Mouse (Mus musculus) layer of hippocampus, adult 9-10 months (tissue): Measurements from ENCODE around the gene Lhfp.
A peak's percentile ranks its signal among the peaks of the same experiment; 100 is the strongest.

Experiments used
- DNase-seq: peaks from one replicate; pipeline ENCODE4 v3.0.0; 2022; ENCODE audit warnings: low spot score

The Lhfp gene

DNA sequence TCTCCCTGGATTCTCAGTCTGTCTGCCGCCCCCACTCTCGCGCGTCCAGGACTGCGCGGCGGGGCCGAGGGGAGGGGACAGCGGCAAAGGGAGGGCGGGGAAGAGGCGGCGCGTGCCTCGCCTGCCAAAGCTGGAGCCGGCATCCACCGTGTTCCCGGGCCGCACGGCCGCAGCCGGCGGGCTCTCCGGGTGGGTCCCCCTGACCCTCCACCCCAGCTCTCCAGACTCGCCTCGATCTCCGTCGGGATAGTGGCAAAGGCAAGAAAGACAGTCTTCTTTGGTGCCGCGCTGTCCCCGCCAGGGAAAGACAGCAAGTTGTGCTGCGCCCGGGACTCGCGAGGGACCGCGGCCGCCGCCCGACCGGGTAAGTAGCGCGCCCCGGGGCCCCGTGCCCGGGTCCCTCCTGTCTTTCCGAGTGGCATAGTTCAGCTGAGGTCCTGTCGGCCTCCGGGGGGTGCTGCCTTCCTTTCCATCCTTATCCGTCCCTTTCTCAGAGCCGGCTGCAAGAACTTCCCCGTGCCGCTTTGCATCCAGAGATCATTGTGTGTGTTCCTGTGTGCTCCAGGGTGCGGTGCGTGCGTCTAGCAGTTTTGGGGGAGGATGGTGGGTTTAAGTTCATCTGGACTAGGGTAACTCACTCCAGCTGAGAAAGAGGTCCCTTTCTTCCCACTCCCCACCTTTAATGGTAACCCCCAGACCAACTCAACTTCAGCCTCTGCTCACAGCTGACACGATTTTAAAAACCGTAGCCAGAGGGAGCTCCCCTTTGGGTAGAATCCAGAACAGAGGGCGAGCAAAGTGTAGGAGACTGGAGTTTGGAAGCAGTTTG is at the start of gene Lhfp:
Lhfp (plus strand) TSS at position 118 of the 829 bp plus-strand sequence.
- no peak for DNase-seq

DNA sequence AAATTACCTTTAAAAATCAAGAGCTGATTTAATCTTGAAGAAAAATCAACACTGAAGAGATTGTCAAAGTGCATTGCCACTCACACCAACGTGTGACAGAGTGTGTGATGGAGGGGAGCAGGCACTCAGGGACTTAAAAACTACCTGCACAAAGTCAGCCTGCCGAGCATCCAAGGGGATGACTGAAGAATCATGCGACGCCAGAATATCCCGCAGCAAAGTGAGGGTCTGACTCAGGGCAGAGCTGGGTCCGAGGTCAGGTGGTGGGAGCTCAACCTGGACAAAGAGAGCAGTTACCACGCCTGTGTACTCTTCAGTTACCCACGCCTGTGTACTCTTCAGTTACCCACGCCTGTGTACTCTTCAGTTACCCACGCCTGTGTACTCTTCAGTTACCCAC is 48.0 kb upstream of the Lhfp start:
- DNase-seq = no peak

DNA sequence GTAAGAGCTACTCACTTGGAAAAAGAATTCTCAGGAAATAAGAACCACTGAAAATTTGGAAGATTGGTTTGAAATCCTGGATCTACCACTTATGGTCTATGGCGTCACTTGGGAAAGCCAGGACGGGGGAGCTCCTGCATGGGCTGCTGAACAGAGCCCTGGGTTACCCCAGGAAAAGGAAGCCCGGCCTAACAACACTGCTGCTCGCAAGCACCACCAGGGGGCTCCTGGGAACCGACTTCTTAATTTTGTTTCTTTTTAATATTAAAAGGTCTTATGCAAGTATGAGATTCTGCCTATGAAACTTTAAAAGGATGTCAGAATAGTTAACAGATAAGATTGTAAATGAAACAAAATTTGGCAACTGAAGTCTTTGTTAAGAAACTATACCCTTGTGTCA is 46.7 kb upstream of the Lhfp start:
- DNase-seq = no peak

DNA sequence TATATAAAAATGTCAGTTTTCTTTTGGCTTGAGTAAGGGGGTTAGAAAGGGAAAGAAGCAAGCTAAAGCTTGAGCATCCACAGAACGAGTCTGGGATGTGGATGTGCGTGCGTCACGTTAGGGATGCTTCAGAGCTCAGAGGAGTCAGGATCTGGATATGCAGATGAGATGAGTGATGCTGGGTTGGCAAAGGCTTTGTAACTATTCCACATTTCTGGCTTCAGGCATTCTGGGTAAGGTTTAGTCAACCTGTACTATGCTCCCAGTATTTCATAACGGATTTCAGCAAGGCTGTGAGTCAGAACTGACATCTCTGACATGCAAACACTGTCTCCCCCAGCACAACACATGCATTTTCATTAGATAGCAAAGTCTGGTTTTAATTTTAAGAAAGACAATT is 44.7 kb upstream of the Lhfp start:
- DNase-seq = no peak

DNA sequence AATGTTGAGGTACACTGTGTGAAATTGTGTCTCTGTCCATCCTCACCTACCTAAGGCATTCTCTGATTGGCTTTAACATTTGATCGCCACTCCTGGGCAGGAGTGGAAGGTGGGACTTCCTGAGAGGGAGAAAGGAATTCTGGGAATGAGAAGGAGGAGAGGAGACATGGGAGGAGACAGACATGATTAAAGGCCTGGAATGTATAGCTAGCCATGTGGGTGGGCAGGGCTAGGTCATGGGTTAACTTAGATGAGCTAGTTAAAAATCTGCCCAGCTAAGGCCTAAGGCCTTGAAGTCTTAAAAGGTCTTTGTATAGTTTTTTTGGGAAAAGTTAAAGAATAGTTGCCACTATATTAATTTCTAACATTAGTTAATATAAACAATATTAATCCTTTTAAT is 43.9 kb upstream of the Lhfp start:
- no peak for DNase-seq

DNA sequence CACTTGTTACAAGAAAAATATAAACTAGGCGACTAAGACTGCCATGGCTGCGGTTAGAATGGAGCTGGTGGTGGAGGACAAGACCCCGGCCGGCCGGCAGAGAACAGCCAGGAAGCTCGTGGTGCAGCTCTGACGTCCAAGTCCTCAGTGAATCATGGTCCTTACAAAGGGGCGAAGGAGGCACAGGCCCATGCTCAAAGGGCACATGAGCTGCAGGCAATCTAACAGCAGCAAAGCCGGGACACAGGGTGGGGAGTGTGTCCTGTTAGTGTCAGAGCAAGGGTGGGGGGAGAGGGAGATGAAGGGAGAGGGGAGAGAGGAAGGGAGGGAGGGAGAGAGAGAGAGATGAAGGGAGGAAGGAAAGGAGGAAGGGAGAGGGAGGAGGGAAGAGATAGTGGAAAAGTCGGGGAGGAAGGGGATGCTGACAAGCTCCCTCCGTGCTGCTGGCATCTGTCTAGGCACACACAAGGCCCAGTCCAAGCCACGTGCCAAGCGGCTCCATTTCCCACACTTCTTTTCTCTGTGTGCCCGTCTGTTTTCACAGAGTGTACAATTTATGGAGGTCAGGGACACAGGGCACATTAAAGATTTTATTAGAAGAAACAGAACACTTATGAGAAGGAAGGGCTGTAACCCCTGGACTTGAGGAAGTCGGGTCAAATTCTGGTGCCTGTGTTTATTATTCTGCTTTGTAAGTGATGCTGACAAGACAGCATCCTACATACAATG is 42.1 kb upstream of the Lhfp start:
- no peak for DNase-seq

DNA sequence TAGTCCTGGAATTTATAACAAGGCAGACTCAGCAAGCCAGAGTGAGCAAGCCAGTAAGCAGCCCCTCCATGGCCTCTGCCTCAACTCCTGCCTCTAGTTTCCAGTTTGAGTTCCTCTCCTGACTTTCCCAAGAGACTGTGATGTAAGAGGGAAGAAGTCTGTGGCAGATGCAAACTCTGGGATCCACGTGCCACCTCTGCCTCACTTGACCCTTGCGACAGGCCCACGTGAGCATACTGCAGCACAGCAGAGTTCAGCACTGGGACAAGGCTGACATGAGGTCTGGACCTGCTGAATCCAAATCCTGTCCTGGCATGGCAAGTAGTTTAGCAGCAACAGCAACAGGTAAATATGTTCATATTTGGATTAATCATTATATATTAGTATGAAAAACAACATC is 41.3 kb upstream of the Lhfp start:
- DNase-seq = no peak

DNA sequence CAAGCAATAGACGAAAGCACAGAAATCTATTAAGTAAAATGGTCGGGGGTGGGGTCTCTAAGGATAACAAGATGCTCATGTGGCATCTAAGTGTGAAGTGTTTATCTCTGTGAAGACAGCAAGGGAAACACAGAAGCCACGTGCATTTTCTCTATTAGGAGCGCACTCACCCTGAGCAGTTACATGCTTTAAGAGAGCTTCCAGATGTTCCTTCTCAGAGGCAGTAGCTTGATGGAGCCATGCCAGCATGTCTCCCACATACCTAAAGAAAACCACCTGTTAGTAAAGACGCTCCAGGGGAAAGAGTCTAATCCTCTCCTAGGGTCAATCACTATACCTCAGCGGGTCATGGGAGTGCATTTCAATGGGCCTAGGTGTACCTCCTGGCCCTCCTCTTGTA is 39.3 kb upstream of the Lhfp start:
- no peak for DNase-seq

DNA sequence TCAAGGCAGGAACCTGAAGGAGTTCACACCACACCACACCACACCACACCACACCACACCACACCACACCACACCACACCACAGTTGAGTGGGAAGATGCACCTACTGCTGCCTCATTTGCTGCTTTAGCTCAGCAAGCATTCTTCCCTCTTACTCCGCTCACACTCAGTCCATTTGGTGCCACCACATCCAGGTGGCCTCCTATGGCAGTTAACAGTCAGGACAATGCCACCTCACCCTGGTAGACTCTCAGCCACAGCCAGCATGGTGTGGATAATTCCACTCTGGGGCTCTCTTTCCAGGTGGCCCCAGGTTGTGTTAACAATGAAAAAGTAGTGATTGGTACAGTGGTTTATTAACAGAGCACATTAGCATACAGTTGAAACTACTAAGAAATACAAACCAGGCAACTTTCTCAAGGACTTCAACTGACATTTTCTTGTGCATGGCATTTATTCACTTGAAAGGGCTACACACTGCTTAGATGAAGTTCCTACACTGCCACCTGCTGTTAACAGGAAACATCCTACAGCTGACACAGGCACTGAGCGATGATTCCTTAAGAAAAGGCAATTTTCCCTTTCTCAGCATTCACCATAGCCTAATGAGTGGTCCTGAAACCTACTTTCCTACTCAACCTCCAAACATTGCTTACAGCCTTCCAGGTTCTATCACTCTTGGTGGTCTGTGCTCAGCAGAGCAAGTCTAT is 36.8 kb upstream of the Lhfp start:
- DNase-seq = peak; percentile 49

DNA sequence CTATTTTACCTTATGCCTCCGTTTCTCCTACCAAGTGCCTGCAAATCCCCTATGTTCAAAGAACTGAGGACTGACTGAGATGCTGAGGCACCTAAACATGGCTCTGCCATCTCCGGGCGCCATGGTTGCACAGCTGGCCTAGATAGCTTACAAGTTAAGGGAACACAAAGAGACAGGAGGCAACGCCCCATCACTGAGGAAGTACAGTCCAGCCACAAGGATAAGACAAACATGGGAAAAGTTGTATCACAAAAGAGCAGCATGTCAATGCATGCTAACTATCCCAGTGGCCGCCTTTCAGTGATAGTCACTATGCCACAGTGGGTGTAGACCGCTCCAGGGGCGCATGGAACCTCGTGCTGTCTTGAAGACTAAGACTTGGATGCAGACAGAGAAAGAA is 33.9 kb upstream of the Lhfp start:
- no peak for DNase-seq

DNA sequence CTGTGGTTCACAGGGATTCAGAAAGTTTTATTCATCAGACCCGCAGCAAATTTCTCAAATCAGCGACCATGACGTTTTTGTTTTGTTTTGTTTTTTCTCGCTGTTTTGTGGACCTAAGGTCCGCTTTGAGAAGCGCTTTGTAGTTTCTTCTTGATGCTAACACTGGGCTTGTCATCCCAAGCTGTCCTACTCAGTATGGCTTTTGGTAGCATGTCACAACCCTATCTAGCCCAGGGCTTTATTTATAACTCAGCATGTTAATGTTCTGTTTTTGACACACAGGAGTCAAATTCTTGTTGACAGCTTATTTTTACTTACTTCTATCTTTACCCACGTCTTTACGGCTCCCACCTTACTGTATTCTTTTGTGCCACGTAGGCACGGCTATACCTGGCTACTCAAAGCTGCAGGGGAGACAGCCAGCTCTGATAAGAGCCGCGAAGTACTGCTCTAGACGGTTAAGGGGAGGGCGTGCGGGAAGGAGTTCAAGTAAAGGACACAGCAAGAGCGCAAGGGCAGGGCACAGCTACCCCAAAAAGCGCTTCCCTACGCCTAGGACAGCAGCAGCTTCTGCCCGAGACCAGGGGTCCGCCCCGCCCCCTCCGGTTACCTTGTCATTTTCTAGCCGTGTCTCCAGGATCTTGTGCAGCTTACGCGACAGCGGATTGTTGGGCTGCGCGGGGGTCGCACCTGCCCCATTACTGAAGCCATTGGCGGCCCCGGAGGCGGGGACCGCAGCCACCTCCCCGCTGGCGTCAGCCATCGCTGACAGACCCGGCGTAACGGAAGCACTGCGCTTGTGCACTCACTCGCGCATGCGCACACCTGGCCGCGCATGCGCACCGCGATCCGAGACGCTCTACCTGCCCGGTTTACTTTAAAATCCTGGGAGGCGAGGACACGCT is 24.6 kb upstream of the Lhfp start, which contains the start of gene Cog6:
Cog6 (minus strand) TSS at position 802 of the 905 bp plus-strand sequence.
- DNase-seq = peak; percentile 41

DNA sequence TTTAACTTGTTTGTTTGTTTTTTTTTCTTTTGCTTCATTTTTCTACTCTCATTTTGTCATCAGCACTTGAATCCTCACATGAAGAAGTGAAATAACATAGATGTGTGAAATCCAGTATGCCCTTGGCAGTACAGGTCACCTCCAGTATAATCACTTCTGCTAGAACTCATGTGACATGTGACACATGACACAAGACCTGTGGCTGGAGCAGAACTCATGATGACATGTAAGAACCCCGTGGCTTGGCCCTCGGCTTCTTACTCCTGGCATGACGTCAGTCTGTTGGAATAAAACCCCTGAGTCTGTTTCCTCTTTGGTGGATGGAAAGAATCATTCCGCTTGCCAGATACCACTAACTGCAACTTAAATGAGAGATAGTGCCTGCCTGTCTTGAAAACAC is 14.0 kb upstream of the Lhfp start:
- DNase-seq = no peak

DNA sequence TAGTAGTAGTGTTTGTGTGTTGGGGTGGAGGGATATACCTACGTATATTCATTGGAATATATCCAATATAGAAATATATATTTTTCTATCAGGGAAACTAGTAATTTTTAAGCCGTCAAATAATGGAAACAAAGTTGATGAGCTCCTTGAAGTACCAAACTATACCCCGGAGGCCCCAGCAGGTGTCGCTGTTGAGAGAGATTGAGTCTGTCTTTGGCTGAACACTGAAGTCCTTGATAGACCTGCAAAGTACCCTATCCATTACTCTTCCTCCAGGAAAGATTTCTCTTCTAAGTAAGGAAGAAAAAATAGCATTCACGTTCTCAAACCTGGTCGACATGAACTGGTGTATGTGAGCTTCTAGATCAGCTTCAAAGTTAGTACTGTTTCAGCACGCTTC is 12.3 kb upstream of the Lhfp start:
- DNase-seq = peak; percentile 33

DNA sequence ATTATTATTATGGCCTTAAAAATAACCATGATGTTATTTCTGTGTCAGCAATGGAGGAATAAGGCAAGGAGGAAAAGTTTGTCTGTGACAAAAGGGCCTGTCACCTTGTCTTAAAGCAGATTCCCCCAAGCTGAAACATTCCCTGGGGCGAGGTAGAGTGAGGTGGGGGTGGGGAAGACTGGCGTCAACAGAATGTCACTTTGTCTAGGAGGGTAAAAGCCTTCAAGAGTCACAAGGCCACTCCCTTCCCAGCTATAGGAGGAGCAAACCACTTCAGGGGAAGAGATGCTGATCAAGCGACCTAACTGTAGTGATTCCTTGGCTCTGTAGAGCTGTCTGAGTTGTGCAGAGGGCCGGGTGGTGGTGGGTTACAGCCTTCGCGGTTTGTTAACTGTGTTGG is 9.7 kb upstream of the Lhfp start:
- DNase-seq = no peak

DNA sequence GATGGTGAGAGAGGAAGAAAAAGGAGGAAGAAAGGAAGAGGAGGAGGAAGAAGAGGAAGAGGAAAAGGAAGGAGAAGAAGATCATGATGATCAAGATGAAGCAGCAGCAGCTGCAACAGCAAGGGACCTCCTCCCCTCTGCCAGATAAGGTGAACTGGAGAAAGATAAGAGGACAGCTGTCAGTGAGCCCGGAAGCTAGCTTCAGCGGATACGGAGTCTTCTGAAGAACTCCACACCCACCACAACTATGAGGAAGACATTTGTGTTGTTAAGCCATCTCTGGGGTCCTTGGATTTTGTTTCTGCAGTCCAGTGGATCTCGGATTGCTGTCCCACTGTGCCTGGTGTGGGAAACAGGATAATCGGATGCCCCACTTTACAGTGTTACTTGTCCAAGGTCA is 8.9 kb upstream of the Lhfp start:
- no peak for DNase-seq

DNA sequence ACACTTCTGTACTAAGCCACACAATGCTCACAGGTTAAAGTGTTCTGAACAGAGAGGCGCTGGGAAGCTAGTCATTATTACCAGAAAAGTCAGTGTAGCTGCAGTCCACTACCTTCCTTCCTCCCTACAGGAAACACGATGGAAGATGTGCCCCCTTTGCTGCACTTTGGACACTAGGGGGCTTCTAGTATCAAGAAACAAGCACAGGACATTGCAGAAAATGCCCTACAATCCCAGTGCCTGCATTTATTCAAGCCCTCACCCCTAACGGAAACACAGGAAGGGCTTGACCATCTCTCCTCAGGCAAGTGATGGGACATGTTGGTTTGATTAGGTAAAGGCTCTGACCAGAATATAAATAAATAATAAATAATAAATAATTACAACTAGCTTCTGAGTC is 7.9 kb upstream of the Lhfp start:
- no peak for DNase-seq

DNA sequence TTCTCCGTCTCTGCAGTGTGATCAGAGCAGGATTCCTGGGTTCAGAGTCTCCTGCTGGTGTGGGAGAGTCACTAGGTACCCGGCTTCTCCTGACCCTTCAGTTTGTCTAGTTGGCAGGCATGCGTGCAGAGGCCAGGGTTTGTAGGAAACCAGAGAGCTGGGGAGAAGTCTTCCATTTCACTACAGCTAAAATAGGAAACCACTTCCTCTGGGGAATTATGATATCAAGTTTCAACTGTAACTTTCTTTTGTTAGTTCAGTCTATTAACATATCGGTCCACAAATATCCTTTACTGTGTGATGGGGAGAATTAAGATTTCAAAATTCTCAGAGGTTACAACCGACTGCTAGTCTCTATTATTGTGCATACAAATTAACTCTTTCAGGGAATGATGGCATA is 5.3 kb upstream of the Lhfp start:
- DNase-seq = no peak

DNA sequence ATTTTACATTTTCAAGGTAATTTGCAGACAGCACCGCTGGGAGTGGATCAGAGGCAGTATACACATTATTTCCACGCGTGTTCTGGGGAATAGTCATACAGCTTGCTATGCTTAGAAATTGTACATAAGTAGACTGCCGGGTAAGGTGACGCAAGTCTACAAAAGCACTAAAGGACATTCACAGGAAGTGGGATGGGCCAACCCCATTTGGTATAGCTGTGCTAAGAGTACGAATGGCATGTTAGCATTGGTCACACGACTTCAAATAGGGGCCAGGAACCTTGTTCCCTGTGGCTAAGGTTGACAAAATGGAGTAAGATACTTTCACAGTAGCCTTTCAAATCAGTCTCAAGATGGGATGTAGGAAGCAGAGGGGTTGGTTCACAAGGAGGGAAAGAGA is 4.4 kb upstream of the Lhfp start:
- DNase-seq = no peak

DNA sequence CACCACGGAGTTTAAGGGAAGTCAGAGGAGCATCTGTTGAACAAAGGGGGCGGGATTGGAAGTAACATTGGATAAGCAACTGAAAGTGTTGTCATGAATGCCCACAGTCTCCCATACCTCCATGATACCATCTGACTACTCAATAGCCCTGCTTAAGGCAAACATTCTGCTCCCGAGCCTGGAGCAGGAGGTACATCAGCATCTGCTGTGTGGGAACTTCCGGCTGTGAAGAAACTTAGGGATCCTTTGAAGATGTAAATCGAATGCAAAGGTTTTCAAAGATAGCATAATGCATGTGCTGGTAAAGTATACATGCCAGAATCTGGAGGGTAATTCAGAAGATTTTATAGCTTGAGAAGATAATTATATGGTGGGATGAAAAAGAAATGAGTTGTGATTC is 2.4 kb upstream of the Lhfp start:
- DNase-seq = no peak

DNA sequence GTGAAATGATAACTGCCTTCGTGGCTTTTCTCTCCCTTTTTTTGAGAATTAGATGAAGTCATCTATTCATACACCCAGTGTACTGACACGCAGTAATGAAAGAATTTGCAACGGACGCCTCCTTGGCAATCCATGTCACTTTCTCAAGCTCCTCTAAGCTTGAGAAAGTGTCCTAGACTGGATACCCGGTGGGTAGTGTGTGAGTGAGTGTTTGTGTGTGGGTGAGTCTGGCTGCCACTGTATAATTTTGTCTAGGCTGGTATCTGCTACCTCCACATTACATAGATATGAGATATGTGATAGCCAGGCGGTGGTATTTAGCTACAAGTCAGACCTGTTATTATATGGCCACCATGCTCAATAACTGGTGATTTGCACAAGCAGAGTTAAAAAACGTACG is 1.6 kb upstream of the Lhfp start:
- no peak for DNase-seq

DNA sequence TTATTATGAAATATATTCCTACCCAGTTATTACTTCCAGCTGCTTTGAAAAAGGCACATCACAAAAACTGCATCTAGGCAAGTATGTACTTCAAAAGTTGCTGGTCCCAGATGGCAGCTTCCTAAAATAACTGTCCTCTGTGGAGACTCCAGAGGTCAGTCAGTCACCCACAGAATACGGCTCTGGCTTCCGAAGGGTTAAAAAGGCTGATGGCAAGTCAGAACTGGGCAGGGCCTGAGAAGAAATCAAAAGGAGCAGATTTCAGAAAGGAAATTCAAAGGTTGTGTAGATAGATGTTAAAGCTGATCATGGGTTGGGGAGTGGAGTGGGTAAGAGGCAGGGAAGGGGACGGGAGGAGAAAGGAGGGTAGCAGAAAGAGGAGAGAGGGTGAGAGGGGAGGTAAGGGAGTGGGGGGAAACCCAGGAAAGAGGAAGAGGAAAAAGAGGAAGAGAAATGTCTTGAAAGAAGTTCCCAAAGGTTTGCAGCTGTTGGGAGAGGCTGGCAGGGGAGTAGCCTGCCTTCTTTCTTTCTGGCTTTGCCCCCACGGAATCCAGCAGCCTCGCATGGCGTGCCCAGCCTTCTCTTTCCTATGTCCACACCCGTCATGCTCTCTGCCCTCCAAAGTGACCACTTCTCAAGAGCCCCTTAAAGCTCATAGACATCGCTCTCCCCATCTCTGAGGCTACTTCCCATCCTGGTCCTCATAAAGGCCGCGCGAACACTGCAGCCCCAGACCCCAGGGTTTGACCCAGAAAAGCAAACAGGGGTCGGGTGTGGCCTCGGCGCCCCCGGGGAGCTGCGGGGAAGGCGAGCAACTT is 526 bp upstream of the Lhfp start:
- no peak for DNase-seq
